Mouse (Mus musculus): ENCODE data around the gene Plxdc1. TPM values are rescaled to one million over a fixed set of nuclear protein-coding genes. Genes with fewer than 3 reads are reported as not detected.

Plxdc1 gene
- polyA plus RNA-seq, 1 experiment from 2014 or later: 0.33 TPM

- 65% methylated on average over 11 of the region's 11 CpGs for WGBS (ENCODE audit: insufficient replicate concordance)
- H3K9me3 ChIP-seq (replicated peaks): no peaks in the 10 kb centered on the region
- H3K36me3 ChIP-seq: no peaks in the 10 kb centered on the region
- no peak overlapping the region for H3K9ac ChIP-seq
- no peak overlapping the region for H3K4me3 ChIP-seq
- H3K4me2 ChIP-seq: no peak overlapping the region
- no peak for ATAC-seq
- H3K27me3 ChIP-seq (replicated peaks): peaks cover 84% of the 10 kb centered on the region
- peaks cover 59% of the 10 kb centered on the region for H3K4me1 ChIP-seq
- H3K27ac ChIP-seq: no peak overlapping the region
Measured at GRCm38 (mm10) chr11:97998074-97998793, 12.0 kb upstream of the Plxdc1 start.

GRCm38 (mm10) chr11:97997387-97997960, 11.2 kb upstream of the Plxdc1 start:
- Histone ChIP-seq H3K36me3 (no peaks in the 10 kb centered on the region), H3K9ac (no peak overlapping the region), H3K27ac (no peak overlapping the region), H3K4me1 (peaks cover 53% of the 10 kb centered on the region), H3K9me3 (replicated peaks) (no peaks in the 10 kb centered on the region), H3K4me3 (no peak overlapping the region), H3K27me3 (replicated peaks) (peaks cover 77% of the 10 kb centered on the region), H3K4me2 (no peak overlapping the region)
- ATAC-seq: no peak
- 59% methylated on average over 8 of the region's 8 CpGs for WGBS (ENCODE audit: insufficient replicate concordance)

GRCm38 (mm10) chr11:97996691-97997090, 10.4 kb upstream of the Plxdc1 start:
- no peak for ATAC-seq
- Histone ChIP-seq H3K27me3 (replicated peaks) (peaks cover 73% of the 10 kb centered on the region), H3K36me3 (no peaks in the 10 kb centered on the region), H3K4me2 (no peak overlapping the region), H3K9ac (no peak overlapping the region), H3K27ac (no peak overlapping the region), H3K4me1 (peaks cover 53% of the 10 kb centered on the region), H3K9me3 (replicated peaks) (no peaks in the 10 kb centered on the region), H3K4me3 (no peak overlapping the region)
- WGBS (ENCODE audit: insufficient replicate concordance): 28% methylated on average over 1 of the region's 1 CpGs

- Histone ChIP-seq H3K36me3 (no peaks in the 10 kb centered on the region), H3K27ac (no peak within 1 kb of the TSS), H3K27me3 (replicated peaks) (peaks cover 70% of the 10 kb centered on the region), H3K4me1 (peaks cover 47% of the 10 kb centered on the region), H3K4me2 (peak within 1 kb of the TSS; percentile 78), H3K9me3 (replicated peaks) (no peaks in the 10 kb centered on the region), H3K9ac (peak within 1 kb of the TSS; percentile 55), H3K4me3 (peak within 1 kb of the TSS; percentile 52)
- WGBS (ENCODE audit: insufficient replicate concordance): 1% methylated on average over 26 of the region's 26 CpGs
- peak; percentile 36; the same call in 1 of the 2 replicates for ATAC-seq
Measured at GRCm38 (mm10) chr11:97995564-97996288, 9.5 kb upstream of the Plxdc1 start, which contains the start of gene Arl5c. TSS of gene Arl5c (minus strand) at chr11:97996181.

- H3K4me1 ChIP-seq: peaks cover 57% of the 10 kb centered on the region
- no peaks in the 10 kb centered on the region for H3K9me3 ChIP-seq (replicated peaks)
- peak overlapping the region; percentile 78 for H3K4me2 ChIP-seq
- 7% methylated on average over 13 of the region's 13 CpGs for WGBS (ENCODE audit: insufficient replicate concordance)
- H3K36me3 ChIP-seq: no peaks in the 10 kb centered on the region
- H3K27me3 ChIP-seq (replicated peaks): peaks cover 65% of the 10 kb centered on the region
- peak; percentile 69 for ATAC-seq
- H3K27ac ChIP-seq: no peak overlapping the region
- peak overlapping the region; percentile 52 for H3K4me3 ChIP-seq
- peak overlapping the region; percentile 55 for H3K9ac ChIP-seq
Measured at GRCm38 (mm10) chr11:97994539-97995100, 8.4 kb upstream of the Plxdc1 start.

- peak; percentile 84 for ATAC-seq
- under 1% methylated on average over 26 of the region's 26 CpGs for WGBS (ENCODE audit: insufficient replicate concordance)
Measured at GRCm38 (mm10) chr11:97988530-97989096, 2.4 kb upstream of the Plxdc1 start.

GRCm38 (mm10) chr11:97987551-97988526, 1.6 kb upstream of the Plxdc1 start:
- ATAC-seq: peak; percentile 77

More at GRCm38 (mm10) chr11:97988530-97989096, 2.4 kb upstream of the Plxdc1 start:
- Histone ChIP-seq H3K4me1 (peaks cover 39% of the 10 kb centered on the region), H3K4me3 (peak overlapping the region; percentile 89), H3K9ac (peak overlapping the region; percentile 87), H3K9me3 (replicated peaks) (no peaks in the 10 kb centered on the region), H3K27ac (peak overlapping the region; percentile 91), H3K36me3 (no peaks in the 10 kb centered on the region), H3K4me2 (peak overlapping the region; percentile 92), H3K27me3 (replicated peaks) (peaks cover 54% of the 10 kb centered on the region)

GRCm38 (mm10) chr11:97986738-97987465, 658 bp upstream of the Plxdc1 start:
- Histone ChIP-seq H3K4me2 (peak overlapping the region; percentile 92), H3K4me3 (peak overlapping the region; percentile 89), H3K9me3 (replicated peaks) (no peaks in the 10 kb centered on the region), H3K27me3 (replicated peaks) (peaks cover 61% of the 10 kb centered on the region), H3K27ac (no peak overlapping the region), H3K9ac (peak overlapping the region; percentile 54), H3K36me3 (no peaks in the 10 kb centered on the region), H3K4me1 (peaks cover 39% of the 10 kb centered on the region)
- 25% methylated on average over 17 of the region's 17 CpGs for WGBS (ENCODE audit: insufficient replicate concordance)
- no peak for ATAC-seq

More at GRCm38 (mm10) chr11:97987551-97988526, 1.6 kb upstream of the Plxdc1 start:
- under 1% methylated on average over 42 of the region's 42 CpGs for WGBS (ENCODE audit: insufficient replicate concordance)
- H3K9me3 ChIP-seq (replicated peaks): no peaks in the 10 kb centered on the region
- peak overlapping the region; percentile 92 for H3K4me2 ChIP-seq
- peak overlapping the region; percentile 87 for H3K9ac ChIP-seq
- peak overlapping the region; percentile 91 for H3K27ac ChIP-seq
- H3K36me3 ChIP-seq: no peaks in the 10 kb centered on the region
- H3K27me3 ChIP-seq (replicated peaks): peaks cover 62% of the 10 kb centered on the region
- H3K4me1 ChIP-seq: peaks cover 39% of the 10 kb centered on the region
- H3K4me3 ChIP-seq: peak overlapping the region; percentile 89

GRCm38 (mm10) chr11:97983983-97984382, 2.3 kb downstream of the Plxdc1 start:
- Histone ChIP-seq H3K4me1 (peaks cover 22% of the 10 kb centered on the region), H3K9ac (no peak overlapping the region), H3K4me2 (no peak overlapping the region), H3K9me3 (replicated peaks) (no peaks in the 10 kb centered on the region), H3K27ac (no peak overlapping the region), H3K27me3 (replicated peaks) (peaks cover 73% of the 10 kb centered on the region), H3K36me3 (no peaks in the 10 kb centered on the region), H3K4me3 (no peak overlapping the region)
- no peak for ATAC-seq
- WGBS (ENCODE audit: insufficient replicate concordance): 61% methylated on average over 1 of the region's 1 CpGs

- H3K9me3 ChIP-seq (replicated peaks): no peaks in the 10 kb centered on the region
- H3K27ac ChIP-seq: no peak overlapping the region
- 70% methylated on average over 3 of the region's 3 CpGs for WGBS (ENCODE audit: insufficient replicate concordance)
- no peak overlapping the region for H3K9ac ChIP-seq
- H3K4me2 ChIP-seq: no peak overlapping the region
- H3K4me3 ChIP-seq: no peak overlapping the region
- ATAC-seq: no peak
- no peaks in the 10 kb centered on the region for H3K36me3 ChIP-seq
- H3K27me3 ChIP-seq (replicated peaks): peaks cover 77% of the 10 kb centered on the region
- H3K4me1 ChIP-seq: peaks cover 22% of the 10 kb centered on the region
Measured at GRCm38 (mm10) chr11:97983506-97983905, 2.7 kb downstream of the Plxdc1 start.
